13 mouse cellular contexts compared by ENCODE assay signal in the genomic region with DNA sequence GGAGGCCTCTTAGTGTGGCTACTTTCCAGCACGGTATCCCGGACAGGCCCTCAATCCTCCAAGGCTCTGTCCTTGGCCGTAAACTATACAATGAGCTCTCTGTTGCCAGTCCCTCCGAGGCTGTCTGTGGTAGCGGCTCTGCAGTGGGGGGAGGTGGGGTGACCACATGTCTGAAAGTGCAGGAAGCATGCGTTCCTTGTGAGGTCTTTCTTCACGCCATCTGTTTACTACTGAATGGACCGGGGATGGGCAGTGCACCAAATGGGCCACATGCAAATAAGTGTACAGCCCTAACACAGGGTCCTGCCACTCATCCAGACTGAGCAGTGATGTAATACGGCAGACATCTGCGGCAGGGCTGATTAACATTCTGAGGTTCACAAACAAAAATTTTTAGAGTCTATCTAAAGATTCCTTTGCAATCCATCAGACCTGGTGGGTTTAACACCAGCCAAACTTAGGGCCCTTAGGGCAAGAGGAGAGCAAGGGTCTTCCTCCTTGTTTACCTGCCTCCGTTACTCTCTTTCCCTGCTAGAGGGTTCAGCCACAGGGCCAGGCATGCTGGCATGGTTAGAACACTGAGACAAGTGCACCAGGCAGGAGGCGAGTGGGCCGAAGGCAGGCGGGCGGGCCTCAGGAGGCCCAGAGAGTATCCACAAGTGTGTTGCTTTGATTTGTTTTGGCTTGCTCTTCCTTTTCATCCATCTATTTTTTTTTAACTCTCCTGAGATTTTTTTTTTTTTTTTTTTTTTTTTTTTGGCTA. TPM values are rescaled to one million over a fixed set of nuclear protein-coding genes. Genes with fewer than 3 reads are reported as not detected.
DNase-seq lines count a peak whose midpoint lies in the region; ATAC-seq and TF ChIP-seq lines count a peak whose summit lies in the region.
"Had no signal": no experiment of that assay in that cellular context is flagged by ENCODE, and none has a peak within 500 bp of the region (broad histone marks: within the 10 kb centered on the region; RNA-seq: fewer than 3 reads in every experiment).

No protein-coding gene starts in this region.

- ATAC-seq in forebrain, postnatal 0 days = peak; percentile 93
- ATAC-seq in midbrain, embryonic 13.5 days = peak; percentile 87
- ATAC-seq in kidney, embryonic 14.5 days (ENCODE audit: low FRiP score, low TSS enrichment) = no peak
- no peak for ATAC-seq in liver, embryonic 12.5 days
- ATAC-seq: intestine, embryonic 15.5 days had no signal

- no peak overlapping the region for H3K4me3 ChIP-seq in forebrain, postnatal 0 days (ENCODE audit: low read depth, low read length)
- H3K4me3 ChIP-seq in midbrain, embryonic 13.5 days (replicated peaks) = no peak overlapping the region
- H3K4me3 ChIP-seq in kidney, embryonic 14.5 days (ENCODE audit: low read length) = no peak overlapping the region
- H3K4me3 ChIP-seq in liver, embryonic 12.5 days = no peak overlapping the region
- H3K4me3 ChIP-seq: heart, embryonic 13.5 days; intestine, embryonic 15.5 days; liver, embryonic 13.5 days; stomach, embryonic 15.5 days had no signal

- TF ChIP-seq CTCF in forebrain, postnatal 0 days (IDR thresholded peaks at IDR 0.05; ENCODE audit: low read depth) = no peak

- no peaks in the 10 kb centered on the region for H3K36me3 ChIP-seq in forebrain, postnatal 0 days (ENCODE audit: insufficient read depth)
- H3K36me3 ChIP-seq in midbrain, embryonic 13.5 days = 0 out of 2 replicates have a peak, but pooled peaks cover 8% of the 10 kb centered on the region
- H3K36me3 ChIP-seq in kidney, embryonic 14.5 days (ENCODE audit: control insufficient read depth, insufficient read depth, low read length) = no peaks in the 10 kb centered on the region
- H3K36me3 ChIP-seq in liver, embryonic 12.5 days = no peaks in the 10 kb centered on the region
- H3K36me3 ChIP-seq: heart, embryonic 13.5 days; intestine, embryonic 15.5 days; liver, embryonic 13.5 days; stomach, embryonic 15.5 days had no signal

- peak; percentile 26 for DNase-seq in embryo, embryonic 11 days
- DNase-seq in embryo, embryonic 9.5 days (ENCODE audit: extremely low spot score) = no peak
- DNase-seq in cerebellum, postnatal 10 days = peak; percentile 66 to 80
- peak; percentile 63 for DNase-seq in forebrain, postnatal 0 days
- DNase-seq in adrenal gland, adult 8-10 months = no peak
- DNase-seq: adrenal gland, postnatal 10 days; liver, embryonic 13.5 days had no signal

- H3K9ac ChIP-seq in forebrain, postnatal 0 days = no peak overlapping the region
- H3K9ac ChIP-seq in midbrain, embryonic 13.5 days (replicated peaks) = no peak overlapping the region
- no peak overlapping the region for H3K9ac ChIP-seq in kidney, embryonic 14.5 days (ENCODE audit: low read depth, low read length)
- no peak overlapping the region for H3K9ac ChIP-seq in liver, embryonic 12.5 days
- H3K9ac ChIP-seq: heart, embryonic 13.5 days; intestine, embryonic 15.5 days; liver, embryonic 13.5 days; stomach, embryonic 15.5 days had no signal

- no peak overlapping the region for H3K4me2 ChIP-seq in forebrain, postnatal 0 days (ENCODE audit: low read depth)
- H3K4me2 ChIP-seq in midbrain, embryonic 13.5 days (replicated peaks) = no peak overlapping the region
- no peak overlapping the region for H3K4me2 ChIP-seq in kidney, embryonic 14.5 days (replicated peaks; ENCODE audit: low read depth, low read length)
- no peak overlapping the region for H3K4me2 ChIP-seq in liver, embryonic 12.5 days
- H3K4me2 ChIP-seq: heart, embryonic 13.5 days; intestine, embryonic 15.5 days; liver, embryonic 13.5 days; stomach, embryonic 15.5 days had no signal

- H3K4me1 ChIP-seq in forebrain, postnatal 0 days (ENCODE audit: insufficient read depth) = no peaks in the 10 kb centered on the region; the same call in 1 of the 2 replicates
- peaks cover 2% of the 10 kb centered on the region; the same call in 1 of the 2 replicates for H3K4me1 ChIP-seq in midbrain, embryonic 13.5 days (replicated peaks)
- H3K4me1 ChIP-seq in kidney, embryonic 14.5 days (ENCODE audit: control insufficient read depth, insufficient read depth, low read length) = no peaks in the 10 kb centered on the region
- no peaks in the 10 kb centered on the region for H3K4me1 ChIP-seq in liver, embryonic 12.5 days
- H3K4me1 ChIP-seq: heart, embryonic 13.5 days; intestine, embryonic 15.5 days; liver, embryonic 13.5 days; stomach, embryonic 15.5 days had no signal

- peak overlapping the region; percentile 40; the same call in 1 of the 2 replicates for H3K27ac ChIP-seq in forebrain, postnatal 0 days (ENCODE audit: low read depth, low read length)
- H3K27ac ChIP-seq in midbrain, embryonic 13.5 days = peak overlapping the region; percentile 64
- no peak overlapping the region for H3K27ac ChIP-seq in kidney, embryonic 14.5 days (ENCODE audit: low read depth, low read length)
- no peak overlapping the region for H3K27ac ChIP-seq in liver, embryonic 12.5 days
- H3K27ac ChIP-seq: heart, embryonic 13.5 days; intestine, embryonic 15.5 days; liver, embryonic 13.5 days; stomach, embryonic 15.5 days had no signal

- WGBS in forebrain, postnatal 0 days = 21% methylated on average over 15 of the region's 15 CpGs
- WGBS in midbrain, embryonic 13.5 days = 41% methylated on average over 15 of the region's 15 CpGs
- WGBS in kidney, embryonic 14.5 days = 75% methylated on average over 15 of the region's 15 CpGs
- WGBS in liver, embryonic 12.5 days (ENCODE audit: insufficient replicate concordance) = 72% methylated on average over 15 of the region's 15 CpGs

- no peaks in the 10 kb centered on the region for H3K27me3 ChIP-seq in forebrain, postnatal 0 days (ENCODE audit: insufficient read depth, low read length)
- H3K27me3 ChIP-seq in midbrain, embryonic 13.5 days = no peaks in the 10 kb centered on the region
- no peaks in the 10 kb centered on the region for H3K27me3 ChIP-seq in kidney, embryonic 14.5 days (ENCODE audit: control insufficient read depth, insufficient read depth, low read length)
- no peaks in the 10 kb centered on the region for H3K27me3 ChIP-seq in liver, embryonic 12.5 days (replicated peaks)
- H3K27me3 ChIP-seq: heart, embryonic 13.5 days; intestine, embryonic 15.5 days; liver, embryonic 13.5 days; stomach, embryonic 15.5 days had no signal

- no peaks in the 10 kb centered on the region for H3K9me3 ChIP-seq in forebrain, postnatal 0 days (ENCODE audit: low read length)
- H3K9me3 ChIP-seq in midbrain, embryonic 13.5 days = no peaks in the 10 kb centered on the region
- H3K9me3 ChIP-seq in kidney, embryonic 14.5 days (ENCODE audit: control insufficient read depth, low read length) = no peaks in the 10 kb centered on the region
- no peaks in the 10 kb centered on the region for H3K9me3 ChIP-seq in liver, embryonic 12.5 days (replicated peaks)
- H3K9me3 ChIP-seq: heart, embryonic 13.5 days; intestine, embryonic 15.5 days; liver, embryonic 13.5 days; stomach, embryonic 15.5 days had no signal

RNA-seq across cellular contexts. Expression of gene Cplx2, which starts 25.1 kb away (rescaled TPM):
- total RNA-seq in forebrain, postnatal 0 days (2014; rRNA removed) = 98.4 and 102 TPM in 2 replicates
- polyA plus RNA-seq in forebrain, postnatal 0 days (2015; fragmentation: Nextera tagmentation; extraction: Ambion mirVana) = 40.0 and 49.8 TPM in 2 replicates
- polyA plus RNA-seq in midbrain, embryonic 13.5 days (2015; fragmentation: Nextera tagmentation; extraction: Ambion mirVana) = 28.0 and 31.0 TPM in 2 replicates
- 4.5 and 6.4 TPM in 2 replicates for polyA plus RNA-seq in kidney, embryonic 14.5 days (2014; fragmentation: Nextera tagmentation; extraction: Ambion mirVana)
- 0.45 and 0.52 TPM in 2 replicates for polyA plus RNA-seq in liver, embryonic 12.5 days (2016; fragmentation: Nextera tagmentation; extraction: Ambion mirVana)
- total RNA-seq in adrenal gland, adult 8-10 months (2022) = 10 to 100 TPM; 20.8 to 47.3 (median 33.3) TPM

Comparison
In these comparisons a context has a peak if more than half of its experiments do, and no peak if none do; other contexts are left out.
1. DNase-seq: peak in embryo, embryonic 11 days (single experiment), cerebellum, postnatal 10 days (2 of 2) and forebrain, postnatal 0 days (single experiment); none in embryo, embryonic 9.5 days (single experiment) and adrenal gland, adult 8-10 months (single experiment).
2. ATAC-seq: peak in forebrain, postnatal 0 days (single experiment) and midbrain, embryonic 13.5 days (single experiment); none in kidney, embryonic 14.5 days (single experiment) and liver, embryonic 12.5 days (single experiment).
3. H3K27ac ChIP-seq: peak in forebrain, postnatal 0 days (single experiment) and midbrain, embryonic 13.5 days (single experiment); none in kidney, embryonic 14.5 days (single experiment) and liver, embryonic 12.5 days (single experiment).